Mouse (Mus musculus): Measurements from ENCODE around the gene Scn1a. TPM values are rescaled to one million over a fixed set of nuclear protein-coding genes. Genes with fewer than 3 reads are reported as not detected.

The Scn1a gene
- 0.15 and 0.33 TPM in 2 replicates for polyA plus RNA-seq (2015; fragmentation: Nextera tagmentation; extraction: Ambion mirVana)

GRCm38 (mm10) chr2:66440711-66441110, at the start of gene Scn1a:
TSS of gene Scn1a (minus strand) at chr2:66440840.

GRCm38 (mm10) chr2:66256220-66257131, 184.2 kb downstream of the Scn1a start, which contains the start of gene Ttc21b:
TSS of gene Ttc21b (minus strand) at chr2:66256617.

Other genes starting within 250 kb of the Scn1a start
- 4.4 and 4.9 TPM in 2 replicates for gene Ttc21b, start 184.2 kb downstream of the Scn1a start, polyA plus RNA-seq (2015; fragmentation: Nextera tagmentation; extraction: Ambion mirVana)
- 3.9 and 9.0 TPM in 2 replicates for gene Scn9a, start 194.1 kb upstream of the Scn1a start, polyA plus RNA-seq (2015; fragmentation: Nextera tagmentation; extraction: Ambion mirVana)

Data from adrenal gland, postnatal 0 days (tissue).